Mouse (Mus musculus): ENCODE measurements around the gene N4bp2. TPM values are rescaled to one million over a fixed set of nuclear protein-coding genes. Genes with fewer than 3 reads are reported as not detected.

Gene N4bp2
- total and polyA plus RNA-seq, 3 experiments = 11.4 to 50.6 (median 12.9) TPM

- no peaks in the 10 kb centered on the region for H3K9me3 ChIP-seq (replicated peaks; ENCODE audit: insufficient read depth, low read length)
- no peak for DNase-seq (ENCODE audit: low read depth, low spot score)
- H3K4me1 ChIP-seq (ENCODE audit: control insufficient read depth in 1 of 2, insufficient read depth in 2 of 2, low read length in 2 of 2) = peaks cover 7 to 34% of the 10 kb centered on the region in 2 experiments
- no peaks in the 10 kb centered on the region for H3K79me2 ChIP-seq (ENCODE audit: control insufficient read depth, insufficient read depth, low read length, poor library complexity)
- no peak overlapping the region for H3K4me3 ChIP-seq (ENCODE audit: control insufficient read depth in 1 of 2, insufficient read depth in 1 of 2, low read depth in 2 of 2, low read length in 2 of 2)
- no peaks in the 10 kb centered on the region for H3K27me3 ChIP-seq (ENCODE audit: control insufficient read depth in 1 of 2, insufficient read depth in 2 of 2, low read length in 2 of 2)
- H3K27ac ChIP-seq (ENCODE audit: control insufficient read depth, low read depth, low read length) = no peak overlapping the region
- TF ChIP-seq POLR2A (IDR thresholded peaks at IDR 0.05; ENCODE audit: control insufficient read depth in 1 of 2, insufficient read depth in 1 of 2, low read depth in 1 of 2, low read length in 2 of 2, poor library complexity in 1 of 2) (no peak), ZNF384 (IDR thresholded peaks at IDR 0.05; ENCODE audit: low read depth, low read length) (no peak), TAL1 (IDR thresholded peaks at IDR 0.05; ENCODE audit: low read length) (no peak), JUND (IDR thresholded peaks at IDR 0.05; ENCODE audit: low read depth, low read length) (no peak), CHD1 (IDR thresholded peaks at IDR 0.05; ENCODE audit: low read depth, low read length) (no peak), ZMIZ1 (IDR thresholded peaks at IDR 0.05; ENCODE audit: low read depth, low read length) (no peak), GATA1 (IDR thresholded peaks at IDR 0.05; ENCODE audit: low read depth, low read length) (no peak), MAFK (IDR thresholded peaks at IDR 0.05; ENCODE audit: borderline replicate concordance, low read depth, low read length) (no peak), SMC3 (IDR thresholded peaks at IDR 0.05; ENCODE audit: low read depth, low read length) (no peak)
- no peak overlapping the region for H3K9ac ChIP-seq (ENCODE audit: control insufficient read depth, low read depth, low read length, poor library complexity, severe bottlenecking)
- peaks cover 0 to 35% of the 10 kb centered on the region in 2 experiments; a peak in 2 of 4 replicates for H3K36me3 ChIP-seq (ENCODE audit: control insufficient read depth in 1 of 2, insufficient read depth in 2 of 2, low read length in 2 of 2)
These were observed 106.3 kb downstream of the N4bp2 start for GRCm38 (mm10) chr5:65869660-65870059.

- Histone ChIP-seq H3K27ac (ENCODE audit: control insufficient read depth, low read depth, low read length) (no peak overlapping the region), H3K9ac (ENCODE audit: control insufficient read depth, low read depth, low read length, poor library complexity, severe bottlenecking) (no peak overlapping the region), H3K79me2 (ENCODE audit: control insufficient read depth, insufficient read depth, low read length, poor library complexity) (no peaks in the 10 kb centered on the region), H3K4me1 (ENCODE audit: control insufficient read depth in 1 of 2, insufficient read depth in 2 of 2, low read length in 2 of 2) (peaks cover 7 to 34% of the 10 kb centered on the region in 2 experiments), H3K36me3 (ENCODE audit: control insufficient read depth in 1 of 2, insufficient read depth in 2 of 2, low read length in 2 of 2) (peaks cover 0 to 35% of the 10 kb centered on the region in 2 experiments; a peak in 2 of 4 replicates), H3K9me3 (replicated peaks; ENCODE audit: insufficient read depth, low read length) (no peaks in the 10 kb centered on the region), H3K4me3 (ENCODE audit: control insufficient read depth in 1 of 2, insufficient read depth in 1 of 2, low read depth in 2 of 2, low read length in 2 of 2) (no peak overlapping the region), H3K27me3 (ENCODE audit: control insufficient read depth in 1 of 2, insufficient read depth in 2 of 2, low read length in 2 of 2) (no peaks in the 10 kb centered on the region)
- TF ChIP-seq ZKSCAN1 (IDR thresholded peaks at IDR 0.05; ENCODE audit: low read depth, low read length) (no peak), ETS1 (IDR thresholded peaks at IDR 0.05; ENCODE audit: low read depth, low read length) (no peak), HCFC1 (IDR thresholded peaks at IDR 0.05; ENCODE audit: low read depth, low read length) (no peak)
- DNase-seq (ENCODE audit: low read depth, low spot score) = no peak
These were observed 108.1 kb downstream of the N4bp2 start for GRCm38 (mm10) chr5:65871276-65871875.

GRCm38 (mm10) chr5:65873212-65873611 is 109.9 kb downstream of the N4bp2 start:
- no peaks in the 10 kb centered on the region for H3K9me3 ChIP-seq (replicated peaks; ENCODE audit: insufficient read depth, low read length)
- H3K9ac ChIP-seq (ENCODE audit: control insufficient read depth, low read depth, low read length, poor library complexity, severe bottlenecking) = no peak overlapping the region
- H3K27me3 ChIP-seq (ENCODE audit: control insufficient read depth in 1 of 2, insufficient read depth in 2 of 2, low read length in 2 of 2) = no peaks in the 10 kb centered on the region
- no peaks in the 10 kb centered on the region for H3K79me2 ChIP-seq (ENCODE audit: control insufficient read depth, insufficient read depth, low read length, poor library complexity)
- H3K4me3 ChIP-seq (ENCODE audit: control insufficient read depth in 1 of 2, insufficient read depth in 1 of 2, low read depth in 2 of 2, low read length in 2 of 2) = no peak overlapping the region
- peaks cover 8 to 26% of the 10 kb centered on the region in 2 experiments for H3K4me1 ChIP-seq (ENCODE audit: control insufficient read depth in 1 of 2, insufficient read depth in 2 of 2, low read length in 2 of 2)
- H3K36me3 ChIP-seq (ENCODE audit: control insufficient read depth in 1 of 2, insufficient read depth in 2 of 2, low read length in 2 of 2) = peaks cover 0 to 23% of the 10 kb centered on the region in 2 experiments; a peak in 2 of 4 replicates
- DNase-seq (ENCODE audit: low read depth, low spot score) = no peak
- H3K27ac ChIP-seq (ENCODE audit: control insufficient read depth, low read depth, low read length) = no peak overlapping the region
- TF ChIP-seq HCFC1 (IDR thresholded peaks at IDR 0.05; ENCODE audit: low read depth, low read length) = no peak
- no peak for TF ChIP-seq POLR2A (IDR thresholded peaks at IDR 0.05; ENCODE audit: control insufficient read depth in 1 of 2, insufficient read depth in 1 of 2, low read depth in 1 of 2, low read length in 2 of 2, poor library complexity in 1 of 2)
- peak; percentile 70 for TF ChIP-seq GATA1 (IDR thresholded peaks at IDR 0.05; ENCODE audit: low read depth, low read length)
- peak in 1 of 2 experiments; percentile 17; a peak in 1 of 4 replicates for TF ChIP-seq EP300 (IDR thresholded peaks at IDR 0.05; ENCODE audit: low read depth in 1 of 2, low read length in 2 of 2)

Data from MEL (cell line).